Mouse (Mus musculus): ENCODE results near the gene Slirp. TPM values are rescaled to one million over a fixed set of nuclear protein-coding genes. Genes with fewer than 3 reads are reported as not detected.

The Slirp gene
- total and polyA plus RNA-seq, 2 experiments from 2014 or later: 224 to 288 TPM

DNA sequence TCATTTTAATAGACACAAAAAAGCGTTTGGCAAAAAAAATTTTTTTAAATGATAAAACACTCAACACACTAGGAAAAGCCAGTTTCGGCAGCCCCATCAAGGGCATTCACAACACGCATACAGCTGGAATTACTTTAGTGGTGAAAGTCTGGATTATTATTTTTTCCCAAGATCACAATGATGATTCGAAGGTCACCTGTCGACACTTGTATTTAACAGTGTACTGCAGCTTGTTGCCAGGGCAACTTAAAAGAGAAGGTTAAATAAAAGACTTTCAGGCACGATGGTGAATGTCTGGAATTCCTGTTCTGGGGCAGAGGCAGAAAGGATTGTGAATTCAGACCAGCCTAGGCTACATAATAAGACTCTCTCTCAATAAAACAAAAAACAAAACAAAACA, 41.8 kb upstream of the Slirp start:
- Histone ChIP-seq H3K27me3 (ENCODE audit: control insufficient read depth, insufficient read depth, low read length) (no peaks in the 10 kb centered on the region), H3K9me3 (replicated peaks; ENCODE audit: control insufficient read depth, low read length) (no peaks in the 10 kb centered on the region), H3K4me2 (ENCODE audit: low read depth, low read length) (no peak overlapping the region), H3K9ac (replicated peaks; ENCODE audit: low read depth, low read length) (no peak overlapping the region), H3K27ac (ENCODE audit: low read depth) (no peak overlapping the region), H3K36me3 (replicated peaks; ENCODE audit: control insufficient read depth, insufficient read depth, low read length) (no peaks in the 10 kb centered on the region), H3K4me1 (ENCODE audit: control insufficient read depth, insufficient read depth) (no peaks in the 10 kb centered on the region), H3K4me3 (ENCODE audit: low read depth, low read length) (no peak overlapping the region)
- DNase-seq (ENCODE audit: low spot score) (no peak), ATAC-seq (ENCODE audit: insufficient read depth, low read depth) (no peak)
- no peak for TF ChIP-seq EP300 (IDR thresholded peaks at IDR 0.05; ENCODE audit: low read depth)
- TF ChIP-seq CTCF (IDR thresholded peaks at IDR 0.05; ENCODE audit: low read depth): no peak
- WGBS: 49% methylated on average over 6 of the region's 6 CpGs

- 86% methylated on average over 4 of the region's 4 CpGs for WGBS
- no peak overlapping the region for H3K27ac ChIP-seq (ENCODE audit: low read depth)
- H3K27me3 ChIP-seq (ENCODE audit: control insufficient read depth, insufficient read depth, low read length): no peaks in the 10 kb centered on the region
- no peak overlapping the region for H3K4me2 ChIP-seq (ENCODE audit: low read depth, low read length)
- no peaks in the 10 kb centered on the region for H3K36me3 ChIP-seq (replicated peaks; ENCODE audit: control insufficient read depth, insufficient read depth, low read length)
- no peaks in the 10 kb centered on the region for H3K9me3 ChIP-seq (replicated peaks; ENCODE audit: control insufficient read depth, low read length)
- H3K4me3 ChIP-seq (ENCODE audit: low read depth, low read length): no peak overlapping the region
- no peak for DNase-seq (ENCODE audit: low spot score)
- TF ChIP-seq CTCF (IDR thresholded peaks at IDR 0.05; ENCODE audit: low read depth): no peak
- TF ChIP-seq EP300 (IDR thresholded peaks at IDR 0.05; ENCODE audit: low read depth): no peak
- no peak for ATAC-seq (ENCODE audit: insufficient read depth, low read depth)
- peaks cover 12% of the 10 kb centered on the region for H3K4me1 ChIP-seq (ENCODE audit: control insufficient read depth, insufficient read depth)
- no peak overlapping the region for H3K9ac ChIP-seq (replicated peaks; ENCODE audit: low read depth, low read length)
Observed at GRCm38 (mm10) chr12:87405165-87405564, 38.5 kb upstream of the Slirp start.

DNA sequence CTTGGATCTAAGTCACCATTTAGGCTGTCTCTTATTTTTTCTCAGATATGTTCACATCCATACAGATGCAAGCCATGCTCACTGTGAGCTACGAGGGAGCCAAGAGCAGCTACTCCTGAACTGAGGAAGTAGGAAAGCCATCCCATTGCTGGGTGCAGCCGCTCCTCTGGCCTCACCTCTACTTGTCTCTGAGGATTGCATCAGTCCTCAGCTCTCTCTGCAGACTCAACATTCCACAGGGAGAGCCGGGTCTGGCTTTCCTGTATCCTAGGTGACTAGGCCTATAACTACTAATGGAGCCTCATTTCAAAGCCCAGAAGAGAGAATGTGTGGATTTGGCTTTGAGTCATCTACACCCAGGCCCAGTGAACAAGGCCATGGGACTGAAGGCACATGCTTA, 38.0 kb upstream of the Slirp start:
- no peak for DNase-seq (ENCODE audit: low spot score)
- H3K9me3 ChIP-seq (replicated peaks; ENCODE audit: control insufficient read depth, low read length): no peaks in the 10 kb centered on the region
- no peak for TF ChIP-seq CTCF (IDR thresholded peaks at IDR 0.05; ENCODE audit: low read depth)
- TF ChIP-seq EP300 (IDR thresholded peaks at IDR 0.05; ENCODE audit: low read depth): no peak
- H3K4me3 ChIP-seq (ENCODE audit: low read depth, low read length): no peak overlapping the region
- no peak overlapping the region for H3K4me2 ChIP-seq (ENCODE audit: low read depth, low read length)
- no peaks in the 10 kb centered on the region for H3K27me3 ChIP-seq (ENCODE audit: control insufficient read depth, insufficient read depth, low read length)
- H3K4me1 ChIP-seq (ENCODE audit: control insufficient read depth, insufficient read depth): peaks cover 12% of the 10 kb centered on the region
- 48% methylated on average over 3 of the region's 3 CpGs for WGBS
- H3K36me3 ChIP-seq (replicated peaks; ENCODE audit: control insufficient read depth, insufficient read depth, low read length): no peaks in the 10 kb centered on the region
- no peak for ATAC-seq (ENCODE audit: insufficient read depth, low read depth)
- H3K27ac ChIP-seq (ENCODE audit: low read depth): no peak overlapping the region
- H3K9ac ChIP-seq (replicated peaks; ENCODE audit: low read depth, low read length): no peak overlapping the region

DNA sequence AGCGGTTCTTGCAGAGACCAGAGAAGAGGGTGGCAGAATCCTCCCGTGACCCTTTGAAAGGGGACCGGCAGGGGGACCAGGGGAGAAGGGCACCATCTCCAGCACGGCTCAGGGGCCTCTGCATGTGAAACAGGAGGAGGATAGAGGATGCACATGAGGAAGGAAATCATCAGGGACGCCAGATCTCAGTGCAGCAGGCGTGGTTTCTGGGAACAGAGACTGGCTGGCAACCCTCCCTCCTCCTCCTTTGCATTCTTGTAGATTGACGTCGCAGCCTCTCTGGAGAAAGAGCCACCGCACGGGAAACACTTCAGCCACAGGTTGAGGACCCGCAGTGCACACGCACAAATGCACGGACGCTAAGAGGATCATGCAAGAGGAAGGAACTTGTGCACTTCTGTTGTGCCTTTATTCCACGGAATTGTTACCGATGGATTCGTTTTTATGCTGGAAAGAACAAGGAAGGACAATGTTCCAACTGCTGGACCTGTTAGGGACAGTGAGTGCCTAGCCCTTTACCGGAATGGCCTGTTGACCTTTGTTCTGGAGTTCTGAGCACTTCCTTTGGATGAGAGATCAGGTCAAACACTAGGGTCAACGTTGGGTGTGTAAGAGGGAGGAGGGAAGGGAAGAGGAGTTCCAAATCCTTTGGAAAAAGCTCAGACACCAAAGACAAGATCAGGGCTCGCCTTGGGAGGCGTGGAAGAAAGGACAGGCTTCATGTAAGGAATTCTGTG, 35.7 kb upstream of the Slirp start:
- H3K9me3 ChIP-seq (replicated peaks; ENCODE audit: control insufficient read depth, low read length): no peaks in the 10 kb centered on the region
- WGBS: 18% methylated on average over 19 of the region's 21 CpGs
- no peaks in the 10 kb centered on the region for H3K27me3 ChIP-seq (ENCODE audit: control insufficient read depth, insufficient read depth, low read length)
- no peak for TF ChIP-seq CTCF (IDR thresholded peaks at IDR 0.05; ENCODE audit: low read depth)
- TF ChIP-seq EP300 (IDR thresholded peaks at IDR 0.05; ENCODE audit: low read depth): no peak
- H3K4me2 ChIP-seq (ENCODE audit: low read depth, low read length): peak overlapping the region; percentile 54
- peak overlapping the region; percentile 79 for H3K27ac ChIP-seq (ENCODE audit: low read depth)
- H3K9ac ChIP-seq (replicated peaks; ENCODE audit: low read depth, low read length): peak overlapping the region; percentile 37; the same call in 1 of the 2 replicates
- DNase-seq (ENCODE audit: low spot score) (peak; percentile 79), ATAC-seq (ENCODE audit: insufficient read depth, low read depth) (peak; percentile 74; the same call in 1 of the 2 replicates)
- no peaks in the 10 kb centered on the region for H3K36me3 ChIP-seq (replicated peaks; ENCODE audit: control insufficient read depth, insufficient read depth, low read length)
- H3K4me1 ChIP-seq (ENCODE audit: control insufficient read depth, insufficient read depth): peaks cover 20% of the 10 kb centered on the region
- H3K4me3 ChIP-seq (ENCODE audit: low read depth, low read length): peak overlapping the region; percentile 7

GRCm38 (mm10) chr12:87409123-87409522, 34.6 kb upstream of the Slirp start:
- H3K4me2 ChIP-seq (ENCODE audit: low read depth, low read length): no peak overlapping the region
- no peak overlapping the region for H3K4me3 ChIP-seq (ENCODE audit: low read depth, low read length)
- DNase-seq (ENCODE audit: low spot score): no peak
- no peaks in the 10 kb centered on the region for H3K36me3 ChIP-seq (replicated peaks; ENCODE audit: control insufficient read depth, insufficient read depth, low read length)
- 89% methylated on average over 4 of the region's 4 CpGs for WGBS
- peaks cover 20% of the 10 kb centered on the region for H3K4me1 ChIP-seq (ENCODE audit: control insufficient read depth, insufficient read depth)
- TF ChIP-seq CTCF (IDR thresholded peaks at IDR 0.05; ENCODE audit: low read depth) (no peak), EP300 (IDR thresholded peaks at IDR 0.05; ENCODE audit: low read depth) (no peak)
- H3K27ac ChIP-seq (ENCODE audit: low read depth): no peak overlapping the region
- H3K9ac ChIP-seq (replicated peaks; ENCODE audit: low read depth, low read length): no peak overlapping the region
- no peaks in the 10 kb centered on the region for H3K9me3 ChIP-seq (replicated peaks; ENCODE audit: control insufficient read depth, low read length)
- no peaks in the 10 kb centered on the region for H3K27me3 ChIP-seq (ENCODE audit: control insufficient read depth, insufficient read depth, low read length)
- no peak for ATAC-seq (ENCODE audit: insufficient read depth, low read depth)

DNA sequence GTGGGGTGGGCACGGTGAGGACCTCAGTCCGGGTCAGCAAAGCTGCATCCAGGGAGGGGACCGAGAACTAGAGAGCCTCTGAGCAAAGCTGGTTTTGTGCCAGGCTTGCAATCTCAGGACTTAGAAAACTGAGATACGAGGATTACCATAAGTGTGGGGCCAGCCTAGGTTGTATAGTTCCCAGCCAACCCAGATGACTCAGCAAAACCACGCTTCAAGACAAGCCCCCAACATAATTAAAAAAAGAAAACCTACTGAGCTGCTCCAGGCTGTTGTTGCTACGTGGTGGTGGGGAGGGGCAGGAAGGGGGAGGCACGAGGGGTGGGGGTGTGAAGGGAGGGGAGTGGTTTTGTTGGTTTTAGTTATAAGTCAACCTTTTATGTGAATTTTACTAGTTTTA, 32.7 kb upstream of the Slirp start:
- no peak overlapping the region for H3K27ac ChIP-seq (ENCODE audit: low read depth)
- H3K4me2 ChIP-seq (ENCODE audit: low read depth, low read length): 0 out of 2 replicates have a peak overlapping the region, but pooled peaks have one; percentile 12

More for the DNA sequence above, 32.7 kb upstream of the Slirp start:
- Histone ChIP-seq H3K4me3 (ENCODE audit: low read depth, low read length) (no peak overlapping the region), H3K27me3 (ENCODE audit: control insufficient read depth, insufficient read depth, low read length) (no peaks in the 10 kb centered on the region), H3K9me3 (replicated peaks; ENCODE audit: control insufficient read depth, low read length) (no peaks in the 10 kb centered on the region), H3K36me3 (replicated peaks; ENCODE audit: control insufficient read depth, insufficient read depth, low read length) (no peaks in the 10 kb centered on the region), H3K9ac (replicated peaks; ENCODE audit: low read depth, low read length) (no peak overlapping the region), H3K4me1 (ENCODE audit: control insufficient read depth, insufficient read depth) (peaks cover 20% of the 10 kb centered on the region)
- DNase-seq (ENCODE audit: low spot score): no peak
- no peak for TF ChIP-seq EP300 (IDR thresholded peaks at IDR 0.05; ENCODE audit: low read depth)
- TF ChIP-seq CTCF (IDR thresholded peaks at IDR 0.05; ENCODE audit: low read depth): no peak
- 14% methylated on average over 7 of the region's 7 CpGs for WGBS
- no peak for ATAC-seq (ENCODE audit: insufficient read depth, low read depth)

All from heart, postnatal 0 days (tissue).